Mouse (Mus musculus) neural tube, embryonic 11.5 days (tissue): ENCODE data around the gene Trnau1ap. TPM values are rescaled to one million over a fixed set of nuclear protein-coding genes. Genes with fewer than 3 reads are reported as not detected.

Experiments used
- ATAC-seq: fragments of 200-750 bp; cut with Nextera tagmentation; 2 replicates; pipeline ENCODE4 v1.8.0; 2017; ENCODE audit warnings: moderate number of reproducible peaks, mild to moderate bottlenecking, moderate TSS enrichment, moderate library complexity; ENCODE audit not compliant: insufficient read depth, low FRiP score, low TSS enrichment
- DNase-seq: peaks from one replicate; pipeline ENCODE4 v3.0.0-alpha.2; 2015; ENCODE audit warnings: low spot score
- H3K27ac ChIP-seq: fragments of 300-500 bp; sonication (generic); 2 replicates; pipeline ENCODE4 v1.5.1; 2014; ENCODE audit warnings: low read depth, mild to moderate bottlenecking, low read length
- H3K27me3 ChIP-seq: fragments of 300-500 bp; sonication (generic); 2 replicates; pipeline ENCODE4 v1.6.1; 2014; ENCODE audit warnings: mild to moderate bottlenecking, low read length, mixed read lengths; ENCODE audit not compliant: control insufficient read depth, insufficient read depth
- H3K36me3 ChIP-seq: fragments of 300-500 bp; sonication (generic); 2 replicates; pipeline ENCODE4 v1.6.1; 2014; ENCODE audit warnings: mild to moderate bottlenecking, low read length, moderate library complexity, mixed read lengths; ENCODE audit not compliant: control insufficient read depth, insufficient read depth
- H3K4me1 ChIP-seq: fragments of 300-500 bp; sonication (generic); 2 replicates; pipeline ENCODE4 v1.6.1; 2014; ENCODE audit warnings: low read length, mixed read lengths; ENCODE audit not compliant: control insufficient read depth, insufficient read depth
- H3K4me2 ChIP-seq: fragments of 300-500 bp; sonication (generic); 2 replicates; pipeline ENCODE4 v1.6.1; 2014; ENCODE audit warnings: low read depth, mild to moderate bottlenecking, moderate library complexity
- H3K4me3 ChIP-seq: fragments of 300-500 bp; sonication (generic); 2 replicates; pipeline ENCODE4 v1.5.1; 2014; ENCODE audit warnings: low read depth, low read length
- H3K9ac ChIP-seq: fragments of 300-500 bp; sonication (generic); 2 replicates; pipeline ENCODE4 v1.6.1; 2014; ENCODE audit warnings: mild to moderate bottlenecking, low read length
- H3K9me3 ChIP-seq: fragments of 300-500 bp; sonication (generic); 2 replicates; pipeline ENCODE4 v1.6.1; 2016; ENCODE audit warnings: low read length; ENCODE audit not compliant: control insufficient read depth
- WGBS: fragments of 180-500 bp; shearing (Covaris S2); extraction: QIAGEN DNeasy Blood & Tissue Kit; methylation state at CpG from one replicate; pipeline ENCODE4 v1.1.7; 2014; 5-methylcytosine and 5-hydroxymethylcytosine counted together
- polyA plus RNA-seq: library from polyadenylated mRNA; unstranded; fragments of >200 nt; fragmentation: Nextera tagmentation; extraction: Ambion mirVana; gene quantifications from 2 replicates; pipeline ENCODE4 v1.2.1, GENCODE M21; 2014

Gene Trnau1ap
- polyA plus RNA-seq: 79.3 and 82.9 TPM in 2 replicates

- under 1% methylated on average over 52 of the region's 52 CpGs for WGBS
- DNase-seq (peak; percentile 97), ATAC-seq (peak; percentile 95)
- Histone ChIP-seq H3K36me3 (peaks cover 10% of the 10 kb centered on the region), H3K9me3 (no peaks in the 10 kb centered on the region), H3K4me3 (peak within 1 kb of the TSS; percentile 77), H3K27ac (peak within 1 kb of the TSS; percentile 76; the same call in 1 of the 2 replicates), H3K4me2 (peak within 1 kb of the TSS; percentile 77), H3K4me1 (no peaks in the 10 kb centered on the region), H3K9ac (peak within 1 kb of the TSS; percentile 88), H3K27me3 (no peaks in the 10 kb centered on the region)
Observed at GRCm38 (mm10) chr4:132329115-132329834, at the start of gene Trnau1ap. Gene Trnau1ap (minus strand): TSS chr4:132329538.

- Histone ChIP-seq H3K27me3 (no peaks in the 10 kb centered on the region), H3K4me2 (no peak overlapping the region), H3K4me1 (no peaks in the 10 kb centered on the region), H3K4me3 (no peak overlapping the region), H3K9me3 (no peaks in the 10 kb centered on the region), H3K9ac (no peak overlapping the region), H3K36me3 (peaks cover 10% of the 10 kb centered on the region), H3K27ac (no peak overlapping the region)
- DNase-seq: no peak
- no peak for ATAC-seq
- WGBS: 100% methylated on average over 1 of the region's 1 CpGs
Observed at GRCm38 (mm10) chr4:132373820-132374219, 44.5 kb upstream of the Trnau1ap start.

GRCm38 (mm10) chr4:132369953-132370750 is 40.8 kb upstream of the Trnau1ap start:
- no peak for ATAC-seq
- peaks cover 6% of the 10 kb centered on the region for H3K36me3 ChIP-seq
- DNase-seq: no peak

GRCm38 (mm10) chr4:132367480-132368201 is 38.3 kb upstream of the Trnau1ap start:
- H3K9ac ChIP-seq: no peak overlapping the region
- no peaks in the 10 kb centered on the region for H3K27me3 ChIP-seq
- H3K9me3 ChIP-seq: no peaks in the 10 kb centered on the region
- H3K4me3 ChIP-seq: no peak overlapping the region
- H3K27ac ChIP-seq: no peak overlapping the region
- ATAC-seq (no peak), DNase-seq (no peak)
- peaks cover 6% of the 10 kb centered on the region for H3K36me3 ChIP-seq
- no peak overlapping the region for H3K4me2 ChIP-seq
- 93% methylated on average over 18 of the region's 18 CpGs for WGBS
- no peaks in the 10 kb centered on the region for H3K4me1 ChIP-seq

More at GRCm38 (mm10) chr4:132369953-132370750, 40.8 kb upstream of the Trnau1ap start:
- Histone ChIP-seq H3K9me3 (no peaks in the 10 kb centered on the region), H3K4me1 (no peaks in the 10 kb centered on the region), H3K4me2 (no peak overlapping the region), H3K9ac (no peak overlapping the region), H3K27me3 (no peaks in the 10 kb centered on the region), H3K4me3 (no peak overlapping the region), H3K27ac (no peak overlapping the region)
- 82% methylated on average over 8 of the region's 8 CpGs for WGBS

- Histone ChIP-seq H3K4me1 (no peaks in the 10 kb centered on the region), H3K36me3 (peaks cover 8% of the 10 kb centered on the region)
- DNase-seq: no peak
Observed at GRCm38 (mm10) chr4:132365450-132366060, 36.2 kb upstream of the Trnau1ap start.

GRCm38 (mm10) chr4:132363487-132363886 is 34.1 kb upstream of the Trnau1ap start:
- Histone ChIP-seq H3K4me3 (no peak overlapping the region), H3K9ac (no peak overlapping the region), H3K9me3 (no peaks in the 10 kb centered on the region), H3K4me1 (no peaks in the 10 kb centered on the region), H3K36me3 (peaks cover 8% of the 10 kb centered on the region), H3K27ac (no peak overlapping the region), H3K4me2 (no peak overlapping the region), H3K27me3 (no peaks in the 10 kb centered on the region)
- ATAC-seq (no peak), DNase-seq (no peak)
- WGBS: 96% methylated on average over 11 of the region's 11 CpGs

More at GRCm38 (mm10) chr4:132365450-132366060, 36.2 kb upstream of the Trnau1ap start:
- Histone ChIP-seq H3K9ac (no peak overlapping the region), H3K4me2 (no peak overlapping the region), H3K27me3 (no peaks in the 10 kb centered on the region), H3K4me3 (no peak overlapping the region), H3K9me3 (no peaks in the 10 kb centered on the region), H3K27ac (no peak overlapping the region)
- ATAC-seq: no peak
- WGBS: 80% methylated on average over 13 of the region's 13 CpGs

GRCm38 (mm10) chr4:132359510-132359909 is 30.2 kb upstream of the Trnau1ap start:
- 94% methylated on average over 4 of the region's 4 CpGs for WGBS
- Histone ChIP-seq H3K36me3 (peaks cover 9% of the 10 kb centered on the region), H3K27ac (no peak overlapping the region), H3K9me3 (no peaks in the 10 kb centered on the region), H3K4me3 (no peak overlapping the region), H3K9ac (no peak overlapping the region), H3K4me2 (no peak overlapping the region), H3K4me1 (no peaks in the 10 kb centered on the region), H3K27me3 (no peaks in the 10 kb centered on the region)
- no peak for ATAC-seq
- no peak for DNase-seq

GRCm38 (mm10) chr4:132356170-132356569 is 26.8 kb upstream of the Trnau1ap start:
- Histone ChIP-seq H3K9ac (no peak overlapping the region), H3K9me3 (no peaks in the 10 kb centered on the region), H3K36me3 (peaks cover 5% of the 10 kb centered on the region), H3K27ac (no peak overlapping the region), H3K4me2 (no peak overlapping the region), H3K27me3 (no peaks in the 10 kb centered on the region), H3K4me3 (no peak overlapping the region), H3K4me1 (no peaks in the 10 kb centered on the region; the same call in 1 of the 2 replicates)
- ATAC-seq (no peak), DNase-seq (no peak)
- WGBS: 32% methylated on average over 12 of the region's 12 CpGs
